Mouse (Mus musculus): Measurements from ENCODE around the gene Ankrd39. TPM values are rescaled to one million over a fixed set of nuclear protein-coding genes. Genes with fewer than 3 reads are reported as not detected.

Gene Ankrd39
- polyA plus RNA-seq, 1 experiment from 2014 or later, result 23.3 TPM

DNA sequence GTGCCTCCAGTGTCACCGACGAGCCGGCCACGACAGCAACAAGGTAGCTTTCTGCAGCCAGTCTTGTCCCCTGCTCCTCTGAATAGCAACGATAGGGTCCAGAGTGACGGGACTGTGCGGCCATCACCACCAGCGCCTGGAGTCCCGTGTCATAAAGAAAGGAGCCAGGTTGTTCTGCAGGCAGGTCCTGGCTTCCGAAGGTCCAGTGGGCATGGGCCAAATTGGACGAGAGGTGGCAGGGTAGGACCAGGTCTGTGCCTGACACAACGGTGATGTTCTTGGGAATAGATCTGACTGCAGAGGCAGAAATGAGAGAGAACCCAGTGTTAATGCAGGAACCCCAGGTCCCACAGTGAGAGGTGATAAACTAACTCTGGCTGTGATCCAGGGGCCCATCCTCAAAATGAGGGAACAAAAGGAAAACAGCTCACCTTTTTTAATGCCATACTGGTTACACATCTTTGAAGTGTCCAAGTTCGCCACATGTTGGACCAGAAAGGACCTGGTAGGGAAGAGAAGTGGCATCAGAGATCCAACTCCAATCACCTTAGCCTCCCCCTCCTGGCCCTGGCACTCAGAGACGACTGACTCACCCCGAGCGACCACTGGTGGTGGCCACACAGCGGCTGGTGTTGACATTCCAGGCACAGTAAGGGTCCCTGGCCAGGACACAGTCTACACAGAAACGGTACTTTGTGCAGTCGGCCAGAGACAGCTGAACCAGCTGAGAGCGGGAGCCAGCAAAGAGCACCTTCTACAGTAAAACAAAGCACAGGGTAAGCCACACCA, 3.0 kb upstream of the Ankrd39 start:
- Histone ChIP-seq H3K9ac (ENCODE audit: low read length) (no peak overlapping the region), H3K27me3 (ENCODE audit: control insufficient read depth, insufficient read depth, low read depth, low read length) (no peaks in the 10 kb centered on the region), H3K4me2 (ENCODE audit: low read depth, low read length) (no peak overlapping the region), H3K4me3 (ENCODE audit: low read length) (no peak overlapping the region), H3K27ac (ENCODE audit: low read length) (no peak overlapping the region), H3K4me1 (replicated peaks; ENCODE audit: control insufficient read depth, insufficient read depth, low read length) (peaks cover 37% of the 10 kb centered on the region), H3K36me3 (ENCODE audit: control insufficient read depth, insufficient read depth, low read length) (peaks cover 53% of the 10 kb centered on the region), H3K9me3 (ENCODE audit: control insufficient read depth, low read length) (no peaks in the 10 kb centered on the region)
- no peak for ATAC-seq (ENCODE audit: low read depth)
- WGBS, result 72% methylated on average over 20 of the region's 20 CpGs

DNA sequence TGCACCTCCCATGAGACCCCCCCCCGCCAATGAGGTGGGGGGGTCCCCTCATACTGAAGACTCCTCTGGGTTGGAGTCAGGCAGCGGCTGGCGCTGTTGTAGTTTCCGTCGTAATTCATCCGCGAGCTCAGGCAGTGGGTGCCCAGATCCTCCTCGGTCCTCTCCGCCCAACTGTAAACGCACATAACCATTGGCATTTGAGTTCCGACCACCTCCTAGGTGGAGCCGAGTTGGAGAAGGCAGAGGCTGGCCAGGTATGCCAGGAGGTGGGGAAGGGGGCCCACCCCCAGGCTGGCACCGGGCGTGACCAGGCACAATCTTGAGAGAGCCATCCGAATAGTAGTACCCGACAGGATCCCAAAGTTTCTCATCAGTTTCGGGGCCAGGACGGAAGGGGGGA, 2.2 kb upstream of the Ankrd39 start:
- Histone ChIP-seq H3K4me3 (ENCODE audit: low read length) (no peak overlapping the region), H3K27me3 (ENCODE audit: control insufficient read depth, insufficient read depth, low read depth, low read length) (no peaks in the 10 kb centered on the region), H3K4me2 (ENCODE audit: low read depth, low read length) (no peak overlapping the region), H3K27ac (ENCODE audit: low read length) (peak overlapping the region; percentile 10; the same call in 1 of the 2 replicates), H3K36me3 (ENCODE audit: control insufficient read depth, insufficient read depth, low read length) (peaks cover 53% of the 10 kb centered on the region), H3K9ac (ENCODE audit: low read length) (peak overlapping the region; percentile 11; the same call in 1 of the 2 replicates), H3K4me1 (replicated peaks; ENCODE audit: control insufficient read depth, insufficient read depth, low read length) (peaks cover 31% of the 10 kb centered on the region), H3K9me3 (ENCODE audit: control insufficient read depth, low read length) (no peaks in the 10 kb centered on the region)
- WGBS, result 73% methylated on average over 18 of the region's 18 CpGs
- ATAC-seq (ENCODE audit: low read depth), result no peak

DNA sequence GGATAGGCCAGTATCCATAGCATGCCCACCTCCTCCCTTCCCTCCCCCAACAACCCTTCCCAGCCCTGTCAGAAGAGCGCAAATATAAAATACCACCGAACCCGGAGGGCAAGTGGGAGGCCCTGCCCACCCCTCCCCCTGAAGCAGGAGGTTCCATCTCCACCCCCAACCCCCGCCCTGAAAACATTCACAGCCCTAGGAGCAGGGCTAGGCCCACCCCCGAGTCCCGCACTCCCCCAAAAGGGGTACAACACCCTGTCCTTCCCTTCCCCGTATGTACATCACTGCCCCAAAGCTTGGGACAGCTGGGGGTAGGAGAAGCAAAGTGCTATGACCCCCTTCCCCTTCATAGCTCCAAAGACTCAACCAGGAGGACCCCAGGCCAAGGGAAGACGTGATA, 1.5 kb upstream of the Ankrd39 start:
- H3K27ac ChIP-seq (ENCODE audit: low read length), result no peak overlapping the region
- H3K9ac ChIP-seq (ENCODE audit: low read length), result no peak overlapping the region
- H3K4me1 ChIP-seq (replicated peaks; ENCODE audit: control insufficient read depth, insufficient read depth, low read length), result peaks cover 28% of the 10 kb centered on the region
- WGBS, result 39% methylated on average over 8 of the region's 8 CpGs
- H3K4me2 ChIP-seq (ENCODE audit: low read depth, low read length), result no peak overlapping the region
- no peak for ATAC-seq (ENCODE audit: low read depth)
- H3K27me3 ChIP-seq (ENCODE audit: control insufficient read depth, insufficient read depth, low read depth, low read length), result no peaks in the 10 kb centered on the region
- H3K36me3 ChIP-seq (ENCODE audit: control insufficient read depth, insufficient read depth, low read length), result peaks cover 46% of the 10 kb centered on the region
- no peaks in the 10 kb centered on the region for H3K9me3 ChIP-seq (ENCODE audit: control insufficient read depth, low read length)
- no peak overlapping the region for H3K4me3 ChIP-seq (ENCODE audit: low read length)

DNA sequence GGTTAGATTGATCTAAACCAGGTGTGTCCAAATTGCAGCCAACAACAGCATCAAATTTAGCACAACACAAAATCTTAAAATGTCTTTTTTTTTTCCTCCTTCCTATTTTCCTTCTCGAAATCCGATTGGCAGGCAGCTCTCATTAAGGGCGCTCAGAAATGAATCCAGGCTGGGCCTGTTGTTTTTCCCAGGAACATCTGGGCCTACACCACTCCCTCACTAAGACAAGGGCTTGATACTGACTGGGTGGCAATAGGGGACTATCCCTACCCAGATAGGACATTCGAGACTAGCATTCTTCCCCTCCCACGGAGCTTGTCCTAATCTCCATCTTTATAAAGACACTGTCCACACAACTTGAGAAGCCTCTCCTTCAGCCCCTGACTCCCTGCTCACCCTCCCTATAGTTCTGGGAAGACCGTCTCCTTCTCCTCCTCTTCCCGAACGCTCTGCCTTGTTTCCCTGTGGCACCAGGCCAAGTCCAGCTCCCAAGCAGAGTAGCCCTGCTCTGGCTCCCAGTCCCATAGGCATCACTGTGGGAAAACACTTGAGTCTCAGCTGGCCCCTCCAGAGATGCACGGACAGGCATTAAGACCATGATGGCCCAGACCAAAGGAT, 845 bp upstream of the Ankrd39 start:
- peaks cover 28% of the 10 kb centered on the region for H3K4me1 ChIP-seq (replicated peaks; ENCODE audit: control insufficient read depth, insufficient read depth, low read length)
- H3K27ac ChIP-seq (ENCODE audit: low read length), result peak overlapping the region; percentile 74
- H3K4me2 ChIP-seq (ENCODE audit: low read depth, low read length), result no peak overlapping the region
- H3K27me3 ChIP-seq (ENCODE audit: control insufficient read depth, insufficient read depth, low read depth, low read length), result no peaks in the 10 kb centered on the region
- H3K9ac ChIP-seq (ENCODE audit: low read length), result no peak overlapping the region
- H3K9me3 ChIP-seq (ENCODE audit: control insufficient read depth, low read length), result no peaks in the 10 kb centered on the region
- H3K36me3 ChIP-seq (ENCODE audit: control insufficient read depth, insufficient read depth, low read length), result peaks cover 41% of the 10 kb centered on the region
- no peak overlapping the region for H3K4me3 ChIP-seq (ENCODE audit: low read length)
- no peak for ATAC-seq (ENCODE audit: low read depth)
- 27% methylated on average over 9 of the region's 9 CpGs for WGBS

DNA sequence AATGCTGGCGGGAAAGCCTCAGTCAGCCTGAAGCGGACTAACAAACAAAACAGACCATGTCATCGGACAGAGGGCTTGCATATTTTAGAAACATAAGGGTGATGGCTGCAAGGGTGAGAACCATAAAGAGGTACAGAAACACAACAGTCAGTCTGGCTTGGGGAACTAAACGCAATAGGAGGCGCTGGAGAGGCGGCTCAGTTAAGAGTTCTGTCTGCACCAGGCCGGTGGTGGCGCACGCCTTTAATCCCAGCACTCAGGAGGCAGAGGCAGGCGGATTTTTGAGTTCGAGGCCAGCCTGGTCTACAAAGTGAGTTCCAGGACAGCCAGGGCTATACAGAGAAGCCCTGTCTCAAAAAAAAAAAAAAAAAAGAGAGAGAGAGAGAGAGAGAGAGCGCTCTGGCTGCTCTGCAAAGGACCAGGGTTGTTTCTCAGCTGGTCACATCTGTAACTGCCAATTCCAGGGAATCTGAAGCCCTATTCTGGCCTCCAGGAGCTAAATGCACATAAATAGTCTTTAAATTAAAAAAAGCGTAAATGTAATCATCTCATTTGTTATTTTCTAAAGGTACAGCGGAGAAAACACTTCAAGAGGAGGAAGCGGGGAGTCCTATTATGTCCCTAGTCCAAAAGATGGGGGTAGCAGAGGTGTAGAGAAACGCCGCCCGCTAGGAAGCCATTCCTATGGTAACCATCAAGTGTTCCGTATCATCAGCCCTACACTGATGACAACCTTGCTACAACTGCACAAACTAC, 1.2 kb downstream of the Ankrd39 start:
- Histone ChIP-seq H3K4me1 (replicated peaks; ENCODE audit: control insufficient read depth, insufficient read depth, low read length) (peaks cover 28% of the 10 kb centered on the region), H3K27me3 (ENCODE audit: control insufficient read depth, insufficient read depth, low read depth, low read length) (no peaks in the 10 kb centered on the region), H3K4me2 (ENCODE audit: low read depth, low read length) (peak overlapping the region; percentile 67), H3K27ac (ENCODE audit: low read length) (no peak overlapping the region), H3K9ac (ENCODE audit: low read length) (peak overlapping the region; percentile 85), H3K9me3 (ENCODE audit: control insufficient read depth, low read length) (no peaks in the 10 kb centered on the region), H3K4me3 (ENCODE audit: low read length) (peak overlapping the region; percentile 83), H3K36me3 (ENCODE audit: control insufficient read depth, insufficient read depth, low read length) (peaks cover 28% of the 10 kb centered on the region)
- 66% methylated on average over 18 of the region's 19 CpGs for WGBS
- no peak for ATAC-seq (ENCODE audit: low read depth)

DNA sequence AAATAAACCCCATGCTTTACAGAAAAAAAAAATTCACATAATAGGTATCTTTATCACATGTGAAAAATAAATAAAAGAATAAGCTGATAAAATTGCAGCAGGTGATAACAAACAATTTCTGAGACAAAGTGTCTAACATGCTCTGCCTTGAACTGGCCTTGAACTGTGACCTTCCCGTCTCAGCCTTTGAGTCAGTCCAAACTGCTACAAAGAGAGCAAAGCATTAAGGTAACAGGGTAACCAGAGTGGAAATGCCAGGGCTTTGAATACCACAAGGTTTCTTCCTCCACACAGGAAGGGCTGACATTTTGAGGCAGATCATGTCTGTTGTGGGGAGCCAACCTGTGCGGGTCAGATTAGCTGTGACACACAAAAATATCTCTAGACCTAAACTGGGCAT, 1.9 kb downstream of the Ankrd39 start:
- no peak overlapping the region for H3K4me3 ChIP-seq (ENCODE audit: low read length)
- 67% methylated on average over 2 of the region's 2 CpGs for WGBS

DNA sequence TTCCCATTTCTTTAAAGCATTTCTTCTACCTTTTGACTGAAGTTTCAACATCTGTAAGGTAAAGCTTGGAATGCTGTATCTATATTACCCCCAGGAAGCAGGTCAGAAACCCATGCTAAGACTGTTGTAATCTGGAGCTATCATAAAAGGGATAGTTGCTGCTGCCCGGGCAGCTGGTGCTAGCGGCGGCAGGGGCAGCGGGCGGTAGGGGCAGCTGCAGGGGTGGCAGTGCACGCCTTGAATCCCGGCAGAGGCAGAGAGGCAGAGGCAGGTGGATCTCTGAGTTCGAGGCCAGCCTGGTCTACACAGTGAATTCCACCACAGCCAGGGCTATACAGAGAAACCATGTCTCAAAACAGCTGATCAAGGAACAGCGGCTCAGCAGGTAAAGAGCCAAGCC, 4.3 kb downstream of the Ankrd39 start:
- Histone ChIP-seq H3K9me3 (ENCODE audit: control insufficient read depth, low read length) (no peaks in the 10 kb centered on the region), H3K27me3 (ENCODE audit: control insufficient read depth, insufficient read depth, low read depth, low read length) (no peaks in the 10 kb centered on the region), H3K9ac (ENCODE audit: low read length) (no peak overlapping the region), H3K4me3 (ENCODE audit: low read length) (no peak overlapping the region), H3K4me1 (replicated peaks; ENCODE audit: control insufficient read depth, insufficient read depth, low read length) (peaks cover 9% of the 10 kb centered on the region), H3K4me2 (ENCODE audit: low read depth, low read length) (no peak overlapping the region), H3K27ac (ENCODE audit: low read length) (no peak overlapping the region), H3K36me3 (ENCODE audit: control insufficient read depth, insufficient read depth, low read length) (peaks cover 11% of the 10 kb centered on the region)
- no peak for ATAC-seq (ENCODE audit: low read depth)
- WGBS, result 91% methylated on average over 9 of the region's 9 CpGs

More for the DNA sequence above, 1.9 kb downstream of the Ankrd39 start:
- no peaks in the 10 kb centered on the region for H3K9me3 ChIP-seq (ENCODE audit: control insufficient read depth, low read length)
- H3K36me3 ChIP-seq (ENCODE audit: control insufficient read depth, insufficient read depth, low read length), result peaks cover 22% of the 10 kb centered on the region
- no peak for ATAC-seq (ENCODE audit: low read depth)
- H3K27ac ChIP-seq (ENCODE audit: low read length), result no peak overlapping the region
- H3K27me3 ChIP-seq (ENCODE audit: control insufficient read depth, insufficient read depth, low read depth, low read length), result no peaks in the 10 kb centered on the region
- no peak overlapping the region for H3K4me2 ChIP-seq (ENCODE audit: low read depth, low read length)
- no peak overlapping the region for H3K9ac ChIP-seq (ENCODE audit: low read length)
- H3K4me1 ChIP-seq (replicated peaks; ENCODE audit: control insufficient read depth, insufficient read depth, low read length), result peaks cover 28% of the 10 kb centered on the region

DNA sequence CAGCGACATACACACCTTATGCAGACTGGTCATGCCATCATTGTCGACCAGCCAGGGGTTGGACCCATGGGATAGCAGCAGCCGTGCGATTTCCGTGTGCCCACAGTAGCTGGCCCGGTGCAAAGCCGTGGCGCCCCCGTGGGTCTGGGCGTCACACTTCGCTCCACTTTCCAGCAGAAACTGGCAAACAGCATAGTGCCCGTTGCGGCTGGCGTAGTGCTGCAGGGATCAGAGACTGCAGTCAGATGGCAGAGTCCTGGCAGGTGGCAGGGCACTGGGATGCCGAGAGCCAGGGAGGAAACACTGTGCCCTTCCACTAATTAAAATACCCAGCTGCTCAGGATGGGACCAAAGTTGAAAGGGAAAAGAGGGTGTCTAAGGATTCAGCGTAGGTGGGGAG, 5.4 kb downstream of the Ankrd39 start:
- peaks cover 2% of the 10 kb centered on the region; the same call in 1 of the 2 replicates for H3K4me1 ChIP-seq (replicated peaks; ENCODE audit: control insufficient read depth, insufficient read depth, low read length)
- no peak for ATAC-seq (ENCODE audit: low read depth)
- no peak overlapping the region for H3K9ac ChIP-seq (ENCODE audit: low read length)
- H3K27ac ChIP-seq (ENCODE audit: low read length), result no peak overlapping the region
- H3K36me3 ChIP-seq (ENCODE audit: control insufficient read depth, insufficient read depth, low read length), result peaks cover 11% of the 10 kb centered on the region
- H3K4me2 ChIP-seq (ENCODE audit: low read depth, low read length), result no peak overlapping the region
- no peak overlapping the region for H3K4me3 ChIP-seq (ENCODE audit: low read length)
- 95% methylated on average over 16 of the region's 16 CpGs for WGBS
- H3K9me3 ChIP-seq (ENCODE audit: control insufficient read depth, low read length), result no peaks in the 10 kb centered on the region
- no peaks in the 10 kb centered on the region for H3K27me3 ChIP-seq (ENCODE audit: control insufficient read depth, insufficient read depth, low read depth, low read length)

DNA sequence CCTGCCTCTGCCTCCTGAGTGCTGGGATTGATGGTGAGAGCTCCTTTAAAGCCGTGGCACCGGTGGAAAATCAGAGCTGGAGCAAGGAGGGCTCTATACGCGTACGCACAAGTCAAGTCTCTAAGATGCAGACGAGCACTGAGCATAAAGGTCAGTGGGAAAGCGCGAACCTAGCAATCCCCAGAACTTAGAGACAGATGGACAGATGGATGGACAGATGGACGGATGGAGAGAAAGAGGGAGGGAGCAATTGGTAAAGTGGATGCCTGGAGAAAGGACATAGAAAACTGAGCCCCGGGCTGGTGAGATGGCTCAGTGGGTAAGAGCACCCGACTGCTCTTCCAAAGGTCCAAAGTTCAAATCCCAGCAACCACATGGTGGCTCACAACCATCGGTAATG, 6.4 kb downstream of the Ankrd39 start:
- Histone ChIP-seq H3K36me3 (ENCODE audit: control insufficient read depth, insufficient read depth, low read length) (peaks cover 11% of the 10 kb centered on the region), H3K27me3 (ENCODE audit: control insufficient read depth, insufficient read depth, low read depth, low read length) (no peaks in the 10 kb centered on the region), H3K4me2 (ENCODE audit: low read depth, low read length) (no peak overlapping the region), H3K9ac (ENCODE audit: low read length) (no peak overlapping the region), H3K27ac (ENCODE audit: low read length) (no peak overlapping the region), H3K4me3 (ENCODE audit: low read length) (no peak overlapping the region), H3K4me1 (replicated peaks; ENCODE audit: control insufficient read depth, insufficient read depth, low read length) (0 out of 2 replicates have a peak, but pooled peaks cover 5% of the 10 kb centered on the region), H3K9me3 (ENCODE audit: control insufficient read depth, low read length) (no peaks in the 10 kb centered on the region)
- no peak for ATAC-seq (ENCODE audit: low read depth)
- 89% methylated on average over 12 of the region's 12 CpGs for whole genome bisulfite sequencing

All from lung, embryonic 16.5 days (tissue).